Mouse (Mus musculus) right cerebral cortex, postnatal 10 days (tissue): ENCODE data around the gene Olfr385.
"Not testable (repeated sequence)": the region's sequence is repeated elsewhere in the genome, so short reads cannot be mapped to it uniquely, and the experiment has no call there.

Source experiments
- DNase-seq, 2 experiments: peaks; one replicate each; pipeline ENCODE4 v3.0.0; 2021; ENCODE audit warnings: low spot score in 2 of 2

Olfr385 gene

GRCm38 (mm10) chr11:73592908-73593307 is at the start of gene Olfr385:
Olfr385 (minus strand) TSS chr11:73593008.
- no peak for DNase-seq

GRCm38 (mm10) chr11:73598294-73598693 is 5.5 kb upstream of the Olfr385 start, which contains the start of gene Olfr384:
Olfr384 (plus strand) TSS chr11:73598594.
- no peak for DNase-seq

GRCm38 (mm10) chr11:73583188-73583587 is 9.6 kb downstream of the Olfr385 start:
- DNase-seq, result not testable (repeated sequence)

- no peak for DNase-seq
Observed at GRCm38 (mm10) chr11:73579871-73580270, 12.9 kb downstream of the Olfr385 start.
